Mouse (Mus musculus): ENCODE results near the gene Pdpn. TPM values are rescaled to one million over a fixed set of nuclear protein-coding genes. Genes with fewer than 3 reads are reported as not detected.

The Pdpn gene
- polyA plus RNA-seq (2014; fragmentation: Illumina TruSeq; extraction: RNeasy Lipid Tissue Mini Kit (QIAGEN cat#74804); ENCODE audit: low read depth, low replicate concordance): 0.77 TPM

DNA sequence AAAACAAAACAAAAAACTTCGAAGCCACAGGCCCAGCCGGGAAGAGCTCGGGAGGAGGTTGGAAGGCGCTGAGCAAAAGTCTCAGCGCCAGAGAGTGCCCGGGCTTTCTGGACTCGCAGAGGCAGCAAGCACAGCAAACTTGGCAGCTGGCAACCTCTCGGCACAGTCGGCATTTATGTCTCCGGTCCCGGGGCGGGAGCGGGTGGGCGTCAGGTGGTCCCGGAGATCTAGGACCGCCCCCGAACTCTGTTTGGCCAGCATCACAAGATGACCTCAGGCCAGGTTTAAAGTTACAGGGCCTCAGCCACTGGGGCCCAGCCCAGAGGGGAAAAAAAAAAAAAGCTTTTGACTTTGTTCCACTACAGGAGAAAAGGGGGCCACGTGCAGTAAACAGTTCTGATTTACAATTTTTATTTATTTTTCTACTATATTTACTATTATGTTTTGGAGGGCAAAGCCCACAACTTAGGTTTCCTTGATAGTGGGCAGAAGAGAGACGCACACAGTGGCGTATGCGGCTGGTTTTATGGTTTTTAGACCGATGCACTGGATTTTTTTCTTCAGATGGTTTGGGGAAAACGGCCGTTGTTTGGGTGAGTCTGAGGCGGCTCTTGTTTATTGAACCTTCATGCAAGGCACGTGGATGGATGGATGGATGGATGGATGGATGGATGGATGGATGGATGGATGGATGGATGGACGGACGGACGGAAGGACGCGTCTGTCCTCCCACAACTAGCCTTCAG is at the start of gene Pdpn:
Pdpn (minus strand) TSS at position 240 of the 746 bp plus-strand sequence.

Other genes starting within 250 kb of the Pdpn start
- gene Prdm2, start 86.6 kb downstream of the Pdpn start, polyA plus RNA-seq (2014; fragmentation: Illumina TruSeq; extraction: RNeasy Lipid Tissue Mini Kit (QIAGEN cat#74804); ENCODE audit: low read depth, low replicate concordance): 6.8 TPM
- gene Lrrc38, start 50.2 kb upstream of the Pdpn start, polyA plus RNA-seq (2014; fragmentation: Illumina TruSeq; extraction: RNeasy Lipid Tissue Mini Kit (QIAGEN cat#74804); ENCODE audit: low read depth, low replicate concordance): not detected
- gene Pramel1, start 94.9 kb upstream of the Pdpn start, polyA plus RNA-seq (2014; fragmentation: Illumina TruSeq; extraction: RNeasy Lipid Tissue Mini Kit (QIAGEN cat#74804); ENCODE audit: low read depth, low replicate concordance): not detected
- gene Pramef8, start 112.9 kb upstream of the Pdpn start, polyA plus RNA-seq (2014; fragmentation: Illumina TruSeq; extraction: RNeasy Lipid Tissue Mini Kit (QIAGEN cat#74804); ENCODE audit: low read depth, low replicate concordance): 5.3 TPM
- gene Oog4, start 150.8 kb upstream of the Pdpn start, polyA plus RNA-seq (2014; fragmentation: Illumina TruSeq; extraction: RNeasy Lipid Tissue Mini Kit (QIAGEN cat#74804); ENCODE audit: low read depth, low replicate concordance): not detected
- not detected for gene Gm13043, start 211.8 kb upstream of the Pdpn start, polyA plus RNA-seq (2014; fragmentation: Illumina TruSeq; extraction: RNeasy Lipid Tissue Mini Kit (QIAGEN cat#74804); ENCODE audit: low read depth, low replicate concordance)
- gene Gm13040, start 236.4 kb upstream of the Pdpn start, polyA plus RNA-seq (2014; fragmentation: Illumina TruSeq; extraction: RNeasy Lipid Tissue Mini Kit (QIAGEN cat#74804); ENCODE audit: low read depth, low replicate concordance): not detected

Data from liver, adult 10 weeks (tissue).